Comparison of ENCODE assay signal across 9 mouse cellular contexts in the genomic region with DNA sequence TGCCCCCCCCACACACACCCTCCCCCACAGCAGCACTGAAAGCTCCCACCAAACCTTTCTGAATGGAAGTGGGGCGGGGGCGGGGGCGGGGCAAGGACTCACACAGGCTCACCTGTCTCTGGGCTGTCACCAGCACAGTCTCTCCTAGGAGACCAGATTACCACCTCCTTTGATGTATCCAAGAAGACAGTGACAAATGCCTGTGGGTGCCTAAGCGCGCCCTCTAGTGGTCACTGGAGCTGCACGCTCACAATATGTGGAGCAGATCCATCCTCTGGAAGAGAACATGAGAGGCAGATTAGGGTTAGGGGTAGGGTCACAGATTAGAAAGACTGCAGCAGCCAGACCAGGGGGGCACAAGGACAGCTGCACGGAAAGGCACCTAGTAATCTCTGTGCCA. TPM values are rescaled to one million over a fixed set of nuclear protein-coding genes. Genes with fewer than 3 reads are reported as not detected.
A peak's percentile ranks its signal among the peaks of the same experiment; 100 is the strongest.
DNase-seq lines count a peak whose midpoint lies in the region; ATAC-seq lines count a peak whose summit lies in the region.
"Had no signal": no experiment of that assay in that cellular context is flagged by ENCODE, and none has a peak within 500 bp of the region (broad histone marks: within the 10 kb centered on the region; RNA-seq: fewer than 3 reads in every experiment).

No protein-coding gene starts in this region.

- no peak overlapping the region for H3K9ac ChIP-seq in hindbrain, embryonic 14.5 days
- H3K9ac ChIP-seq: limb, embryonic 15.5 days had no signal

- H3K4me2 ChIP-seq in hindbrain, embryonic 14.5 days (replicated peaks), result no peak overlapping the region
- H3K4me2 ChIP-seq: limb, embryonic 15.5 days had no signal

- peaks cover 8% of the 10 kb centered on the region; the same call in 1 of the 2 replicates for H3K9me3 ChIP-seq in hindbrain, embryonic 14.5 days (ENCODE audit: control insufficient read depth, low read length)
- H3K9me3 ChIP-seq: limb, embryonic 15.5 days had no signal

- no peak; the same call in 1 of the 2 replicates for ATAC-seq in hindbrain, embryonic 14.5 days (ENCODE audit: low FRiP score)

- peaks cover 22% of the 10 kb centered on the region for H3K36me3 ChIP-seq in hindbrain, embryonic 14.5 days (replicated peaks; ENCODE audit: control insufficient read depth, insufficient read depth)
- H3K36me3 ChIP-seq: limb, embryonic 15.5 days had no signal

- no peak overlapping the region for H3K4me3 ChIP-seq in hindbrain, embryonic 14.5 days (replicated peaks; ENCODE audit: low read length)
- H3K4me3 ChIP-seq: limb, embryonic 15.5 days had no signal

- no peaks in the 10 kb centered on the region for H3K4me1 ChIP-seq in hindbrain, embryonic 14.5 days (replicated peaks; ENCODE audit: control insufficient read depth, insufficient read depth, low read length)
- H3K4me1 ChIP-seq: limb, embryonic 15.5 days had no signal

- peak; percentile 83 for DNase-seq in T-cell, adult 2 months (ENCODE audit: low spot score)
- peak; percentile 87 for DNase-seq in cerebellum, adult 9-10 months
- DNase-seq in frontal cortex, adult 2 months (ENCODE audit: extremely low spot score in 1 of 2, low spot score in 1 of 2), result peak; percentile 61 to 90
- peak; percentile 82 for DNase-seq in hindbrain, embryonic 14.5 days (ENCODE audit: low spot score)
- peak; percentile 74 to 94 for DNase-seq in layer of hippocampus, postnatal 25 days (ENCODE audit: extremely low spot score in 1 of 2, low spot score in 1 of 2)
- peak; percentile 62 to 77 for DNase-seq in lung, postnatal 4 days
- peak; percentile 84 to 91 for DNase-seq in right cerebral cortex, adult 2 months (ENCODE audit: low spot score in 2 of 2)
- peak; percentile 29 for DNase-seq in urinary bladder, postnatal 10 days (ENCODE audit: low spot score)

- WGBS in hindbrain, embryonic 14.5 days, result 3% methylated on average over 7 of the region's 7 CpGs

- no peaks in the 10 kb centered on the region for H3K27me3 ChIP-seq in hindbrain, embryonic 14.5 days (ENCODE audit: control insufficient read depth, insufficient read depth, low read length)
- H3K27me3 ChIP-seq: limb, embryonic 15.5 days had no signal

- no peak overlapping the region for H3K27ac ChIP-seq in hindbrain, embryonic 14.5 days
- H3K27ac ChIP-seq: limb, embryonic 15.5 days had no signal

RNA-seq across cellular contexts. Expression of a gene that starts 10.0 kb away (rescaled TPM):
- 0.24 and 1.8 TPM in 2 replicates for polyA plus RNA-seq in frontal cortex, adult 2 months (2012; rRNA removed)
- 2.9 and 4.5 TPM in 2 replicates for polyA plus RNA-seq in hindbrain, embryonic 14.5 days (2014; fragmentation: Nextera tagmentation; extraction: Ambion mirVana)
- not detected for total RNA-seq in layer of hippocampus, postnatal 25 days (2021)

RNA-seq across cellular contexts. Expression of a gene that starts 24.7 kb away (rescaled TPM):
- polyA plus RNA-seq in frontal cortex, adult 2 months (2012; rRNA removed), result not detected in 2 replicates
- not detected in 2 replicates for polyA plus RNA-seq in hindbrain, embryonic 14.5 days (2014; fragmentation: Nextera tagmentation; extraction: Ambion mirVana)
- not detected for total RNA-seq in layer of hippocampus, postnatal 25 days (2021)
- polyA plus RNA-seq: limb, embryonic 15.5 days had no signal

RNA-seq across cellular contexts. Expression of a gene that starts 45.6 kb away (rescaled TPM):
- polyA plus RNA-seq in frontal cortex, adult 2 months (2012; rRNA removed), result not detected in 2 replicates
- not detected in 2 replicates for polyA plus RNA-seq in hindbrain, embryonic 14.5 days (2014; fragmentation: Nextera tagmentation; extraction: Ambion mirVana)
- total RNA-seq in layer of hippocampus, postnatal 25 days (2021), result not detected
- polyA plus RNA-seq: limb, embryonic 15.5 days had no signal

Comparison
In these comparisons a context has a peak if more than half of its experiments do, and no peak if none do; other contexts are left out.
1. DNase-seq: peak in every context shown above with its lines; median percentile 88 in right cerebral cortex, adult 2 months; 87 in cerebellum, adult 9-10 months; 84 in layer of hippocampus, postnatal 25 days; 83 in T-cell, adult 2 months; 82 in hindbrain, embryonic 14.5 days; 76 in frontal cortex, adult 2 months; 70 in lung, postnatal 4 days; 29 in urinary bladder, postnatal 10 days.